Comparison of ENCODE assay signal across 43 mouse cellular contexts in the genomic region with DNA sequence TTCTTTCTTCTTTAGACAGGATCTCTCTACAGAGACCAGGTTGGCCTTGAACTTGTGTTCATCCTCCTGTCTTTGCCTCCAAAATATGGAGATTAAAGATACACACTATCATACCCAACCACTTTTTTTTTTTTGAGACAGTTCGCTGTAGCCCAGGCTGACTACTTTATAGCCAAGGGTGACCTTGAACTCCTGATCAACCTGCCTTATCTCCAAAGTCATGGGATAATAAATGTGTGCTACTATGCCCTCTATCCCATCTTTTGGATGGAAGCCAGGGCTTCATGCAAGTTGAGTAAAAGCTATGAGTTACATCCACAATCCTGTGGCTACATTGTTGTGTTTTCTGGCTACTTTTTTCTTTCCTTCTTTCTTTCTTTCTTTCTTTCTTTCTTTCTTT. TPM values are rescaled to one million over a fixed set of nuclear protein-coding genes. Genes with fewer than 3 reads are reported as not detected.
"Had no signal": no experiment of that assay in that cellular context is flagged by ENCODE, and none has a peak within 500 bp of the region (broad histone marks: within the 10 kb centered on the region; RNA-seq: fewer than 3 reads in every experiment).

No protein-coding gene starts in this region.

- DNase-seq: left cerebral cortex, postnatal 4 days; liver; liver, embryonic 13.5 days; liver, postnatal 0 days; lung, adult 18-20 months; lung, adult 2 months; lung, embryonic 14.5 days; lung, postnatal 10 days; lung, postnatal 14 days; lung, postnatal 36 days; lung, postnatal 4 days; midbrain, embryonic 14.5 days had no signal

RNA-seq across cellular contexts. Expression of gene Ldlrad2, which starts 48.9 kb away (rescaled TPM):
- total RNA-seq: left cerebral cortex, adult 18-20 months; left cerebral cortex, adult 2 months; left cerebral cortex, adult 8-10 months; left cerebral cortex, postnatal 10 days; left cerebral cortex, postnatal 14 days; left cerebral cortex, postnatal 25 days; left cerebral cortex, postnatal 36 days; left cerebral cortex, postnatal 4 days; liver, adult 2 months; megakaryocyte progenitor cell, adult 5-6 weeks; megakaryocyte, adult 5-6 weeks; megakaryocyte-erythroid progenitor cell, adult 5-6 weeks; midbrain, postnatal 0 days; monocyte, adult 5-6 weeks had no signal
- polyA plus RNA-seq: limb, embryonic 10.5 days; limb, embryonic 11.5 days; limb, embryonic 12.5 days; limb, embryonic 13.5 days; limb, embryonic 14.5 days; liver, adult 2 months; liver, embryonic 11.5 days; liver, embryonic 12.5 days; liver, embryonic 13.5 days; liver, embryonic 14.5 days; liver, embryonic 15.5 days; liver, embryonic 16.5 days; liver, postnatal 0 days; lung, adult 2 months; lung, embryonic 14.5 days; lung, embryonic 16.5 days; macrophage; midbrain, embryonic 10.5 days; midbrain, embryonic 11.5 days; midbrain, embryonic 12.5 days; midbrain, embryonic 14.5 days; midbrain, embryonic 15.5 days; midbrain, embryonic 16.5 days; myocyte had no signal

RNA-seq across cellular contexts. Expression of gene Hspg2, which starts 56.9 kb away (rescaled TPM):
- total RNA-seq: megakaryocyte progenitor cell, adult 5-6 weeks; megakaryocyte-erythroid progenitor cell, adult 5-6 weeks; monocyte, adult 5-6 weeks had no signal
